Mouse (Mus musculus) cerebellum, adult 2 months (tissue): ENCODE measurements at regions not wholly inside any gene's neighbourhood (a gene's known extent, or its start where the extent isn't known, plus 50 kb on each side); places are given as distances from the start of the nearest gene placed in this dataset.

Experiments used
- DNase-seq, 2 experiments: peaks; one replicate each; pipeline ENCODE4 v3.0.0; 2021
- H3K27ac ChIP-seq: fragments of 200-500 bp; 2 replicates; pipeline ENCODE4 v1.5.1; 2012; ENCODE audit warnings: low read length, control low read depth, inconsistent platforms; ENCODE audit not compliant: insufficient read depth
- H3K27me3 ChIP-seq: fragments of 200-500 bp; 2 replicates; pipeline ENCODE4 v1.6.1; 2012; ENCODE audit warnings: inconsistent platforms, mild to moderate bottlenecking, low read length, moderate library complexity; ENCODE audit not compliant: control insufficient read depth, insufficient read depth
- H3K4me1 ChIP-seq: fragments of 200-500 bp; 2 replicates; pipeline ENCODE4 v1.6.1; 2011; ENCODE audit warnings: low read length; ENCODE audit not compliant: control insufficient read depth, insufficient read depth
- H3K4me3 ChIP-seq: fragments of 200-500 bp; replicated peaks from 2 replicates; pipeline ENCODE3; 2011; ENCODE audit warnings: mild to moderate bottlenecking, low read depth, low read length, control low read depth; ENCODE audit not compliant: insufficient read depth
- CTCF ChIP-seq: fragments of 200-500 bp; IDR thresholded peaks from 2 replicates; pipeline ENCODE4 v1.5.1; 2011; ENCODE audit warnings: low read depth, mild to moderate bottlenecking, control low read depth, low read length, moderate library complexity, borderline replicate concordance; ENCODE audit not compliant: insufficient read depth
- POLR2A ChIP-seq: fragments of 200-500 bp; IDR thresholded peaks from 2 replicates; pipeline ENCODE4 v1.6.1; 2011; ENCODE audit warnings: low read length, control low read depth, borderline replicate concordance; ENCODE audit not compliant: insufficient read depth
- WGBS: fragments of 180-500 bp; shearing (Covaris S2); methylation state at CpG from one replicate; pipeline ENCODE4 v1.1.7; 2018; 5-methylcytosine and 5-hydroxymethylcytosine counted together

DNA sequence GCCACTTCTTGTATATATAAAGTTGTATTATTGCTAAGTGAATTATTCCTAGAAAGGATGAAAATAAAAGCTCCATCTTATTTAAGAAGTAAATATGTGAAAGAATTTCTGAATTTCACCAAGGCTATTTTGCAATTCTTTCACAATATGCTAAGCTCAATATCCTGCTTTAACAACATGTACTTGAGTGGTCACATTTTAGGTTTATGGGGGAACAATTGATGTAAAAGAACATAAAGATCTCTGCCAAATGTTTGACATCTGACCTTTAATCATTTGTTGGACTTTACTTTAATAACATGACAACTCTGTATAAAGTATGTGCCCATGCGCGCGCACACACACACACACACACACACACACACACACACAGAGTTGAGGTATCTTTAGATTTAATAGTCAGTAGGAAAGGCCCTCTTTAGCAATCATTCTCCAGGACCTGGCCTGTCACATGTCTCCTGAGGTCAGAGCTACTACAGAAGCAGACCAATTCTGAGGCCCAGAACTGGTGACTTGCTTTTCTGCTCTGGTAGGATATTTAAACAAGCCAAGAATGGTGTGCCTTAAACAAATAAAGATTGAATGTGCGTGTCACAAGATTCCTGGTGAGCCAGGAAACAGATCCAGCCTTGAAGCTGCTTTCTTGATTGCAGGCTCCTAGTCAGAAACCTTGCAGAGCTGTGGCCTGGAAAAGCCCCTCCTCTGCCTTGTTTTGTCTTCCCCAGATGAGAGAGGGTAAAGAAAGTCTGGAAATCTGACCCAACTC is 477.4 kb upstream of the Marcks start:
- TF ChIP-seq CTCF (no peak), POLR2A (no peak)
- Histone ChIP-seq H3K4me1 (no peaks in the 10 kb centered on the region), H3K27ac (no peak overlapping the region), H3K27me3 (no peaks in the 10 kb centered on the region), H3K4me3 (no peak overlapping the region)
- no peak for DNase-seq
- WGBS = 90% methylated on average over 4 of the region's 4 CpGs

DNA sequence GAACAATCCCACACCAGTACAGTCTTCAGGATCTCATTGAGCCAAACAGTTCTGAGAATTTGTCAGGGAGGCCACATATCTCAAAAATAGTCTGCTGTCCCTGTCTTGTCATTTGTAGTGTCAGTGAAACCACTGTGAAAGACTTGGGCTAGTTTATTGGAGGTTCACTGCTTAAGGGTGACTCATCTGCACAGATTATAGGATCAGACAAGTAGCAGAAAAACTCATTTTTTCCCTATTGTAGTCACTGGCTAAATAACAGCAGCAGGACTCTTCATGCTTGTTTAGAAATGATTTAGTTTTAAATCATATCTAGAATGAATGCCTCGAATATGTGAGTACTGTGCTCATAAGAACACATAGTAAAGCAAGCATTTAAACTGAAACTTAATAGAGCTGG is 475.2 kb upstream of the Marcks start:
- no peak overlapping the region for H3K4me3 ChIP-seq
- TF ChIP-seq CTCF = no peak
- TF ChIP-seq POLR2A = no peak
- H3K4me1 ChIP-seq = no peaks in the 10 kb centered on the region
- no peak overlapping the region for H3K27ac ChIP-seq
- DNase-seq = no peak
- WGBS = 28% methylated on average over 1 of the region's 1 CpGs
- no peaks in the 10 kb centered on the region for H3K27me3 ChIP-seq

GRCm38 (mm10) chr10:37603529-37603928 is 464.8 kb upstream of the Marcks start:
- TF ChIP-seq POLR2A (no peak), CTCF (no peak)
- Histone ChIP-seq H3K27me3 (no peaks in the 10 kb centered on the region), H3K4me1 (no peaks in the 10 kb centered on the region), H3K4me3 (no peak overlapping the region), H3K27ac (no peak overlapping the region)
- DNase-seq = no peak
- 54% methylated on average over 1 of the region's 1 CpGs for WGBS

DNA sequence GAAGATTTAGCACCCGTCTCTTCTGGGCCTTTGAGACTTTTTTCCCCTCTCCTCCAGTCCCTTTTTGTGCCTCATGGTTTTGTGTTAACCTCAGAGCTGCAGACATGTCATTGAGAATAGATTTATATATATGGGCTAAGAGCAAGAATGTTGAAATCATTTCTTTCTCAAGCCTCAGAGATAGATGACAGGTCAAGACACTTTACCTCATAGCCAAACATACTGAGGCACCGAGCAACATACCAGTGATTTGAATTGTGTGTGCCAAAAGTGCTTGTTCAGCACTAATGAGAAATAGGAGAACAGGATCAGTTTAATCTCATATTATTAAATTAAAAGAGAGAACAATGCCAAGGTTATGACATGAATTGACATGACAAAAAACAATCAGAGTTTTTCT is 464.2 kb upstream of the Marcks start:
- Histone ChIP-seq H3K27ac (no peak overlapping the region), H3K4me1 (no peaks in the 10 kb centered on the region), H3K27me3 (no peaks in the 10 kb centered on the region), H3K4me3 (no peak overlapping the region)
- DNase-seq = no peak
- 92% methylated on average over 2 of the region's 2 CpGs for WGBS
- no peak for TF ChIP-seq POLR2A
- no peak for TF ChIP-seq CTCF

GRCm38 (mm10) chr10:37589889-37590288 is 451.2 kb upstream of the Marcks start:
- H3K27ac ChIP-seq = no peak overlapping the region
- WGBS = 49% methylated on average over 2 of the region's 2 CpGs
- H3K4me1 ChIP-seq = no peaks in the 10 kb centered on the region
- H3K4me3 ChIP-seq = no peak overlapping the region
- peak; percentile 48 to 79 for DNase-seq
- no peak for TF ChIP-seq POLR2A
- TF ChIP-seq CTCF = no peak
- H3K27me3 ChIP-seq = no peaks in the 10 kb centered on the region

DNA sequence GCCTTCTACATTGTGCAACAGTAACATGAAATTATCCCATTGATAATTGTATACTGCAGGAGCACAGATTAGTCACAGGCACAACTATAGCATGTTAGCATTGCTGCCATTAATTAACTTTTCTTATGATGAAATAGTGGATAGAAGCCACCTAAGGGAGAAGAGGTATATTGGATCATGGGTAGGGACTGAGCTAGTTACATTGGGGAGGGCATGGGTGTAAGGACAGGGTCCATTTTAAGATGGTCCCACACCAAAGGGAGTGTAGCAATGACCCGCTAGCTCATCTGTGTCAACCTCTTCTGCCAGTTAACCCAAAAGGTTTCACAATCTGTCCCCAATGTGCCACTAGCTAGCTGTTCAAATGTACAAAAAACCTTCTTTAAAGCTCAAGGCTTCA is 450.3 kb upstream of the Marcks start:
- Histone ChIP-seq H3K4me3 (no peak overlapping the region), H3K27me3 (no peaks in the 10 kb centered on the region), H3K27ac (no peak overlapping the region), H3K4me1 (no peaks in the 10 kb centered on the region)
- TF ChIP-seq POLR2A = no peak
- TF ChIP-seq CTCF = no peak
- peak in 1 of 2 experiments; percentile 2 for DNase-seq
- 93% methylated on average over 1 of the region's 1 CpGs for WGBS

DNA sequence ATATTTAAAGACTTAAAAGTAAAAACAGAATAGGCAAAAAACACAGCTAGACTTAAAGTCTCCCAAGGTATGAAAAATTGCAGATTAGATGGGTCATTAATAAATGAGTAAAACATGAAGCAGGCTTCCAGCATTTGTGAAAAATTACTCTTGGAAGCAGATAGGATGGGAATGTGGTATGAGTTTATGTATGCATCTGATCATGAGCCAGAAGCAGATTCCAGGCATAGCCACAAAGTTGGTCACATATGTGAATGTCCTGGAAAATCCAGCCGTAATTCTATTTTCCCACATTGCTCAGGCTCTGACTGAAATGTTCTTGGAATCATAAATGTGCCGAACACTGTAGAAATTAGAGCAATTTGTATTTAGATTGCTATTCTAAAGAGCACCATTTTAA is 432.5 kb upstream of the Marcks start:
- 88% methylated on average over 2 of the region's 2 CpGs for WGBS
- H3K4me1 ChIP-seq = no peaks in the 10 kb centered on the region

GRCm38 (mm10) chr10:37561705-37562104 is 423.0 kb upstream of the Marcks start:
- WGBS = 100% methylated on average over 2 of the region's 2 CpGs
- Histone ChIP-seq H3K4me1 (no peaks in the 10 kb centered on the region), H3K27ac (no peak overlapping the region), H3K4me3 (no peak overlapping the region), H3K27me3 (no peaks in the 10 kb centered on the region)
- DNase-seq = no peak
- no peak for TF ChIP-seq POLR2A
- TF ChIP-seq CTCF = no peak

More for the DNA sequence above, 432.5 kb upstream of the Marcks start:
- no peak overlapping the region for H3K4me3 ChIP-seq
- H3K27me3 ChIP-seq = no peaks in the 10 kb centered on the region
- DNase-seq = no peak
- no peak overlapping the region for H3K27ac ChIP-seq
- TF ChIP-seq CTCF (no peak), POLR2A (no peak)

- Histone ChIP-seq H3K27ac (no peak overlapping the region), H3K4me3 (no peak overlapping the region), H3K4me1 (no peaks in the 10 kb centered on the region), H3K27me3 (no peaks in the 10 kb centered on the region)
- TF ChIP-seq CTCF (no peak), POLR2A (no peak)
- 89% methylated on average over 2 of the region's 2 CpGs for WGBS
- no peak for DNase-seq
These were observed 410.7 kb upstream of the Marcks start for GRCm38 (mm10) chr10:37549446-37549845.
